Mouse (Mus musculus) megakaryocyte, embryonic 14.5 days (primary cell): ENCODE results near the gene Smim11. TPM values are rescaled to one million over a fixed set of nuclear protein-coding genes. Genes with fewer than 3 reads are reported as not detected.
A peak's percentile ranks its signal among the peaks of the same experiment; 100 is the strongest.

Experiments used
- H3K27me3 ChIP-seq: replicated peaks from 2 replicates; pipeline ENCODE3; 2012; ENCODE audit warnings: inconsistent platforms
- H3K36me3 ChIP-seq: replicated peaks from 2 replicates; pipeline ENCODE3; 2012; ENCODE audit warnings: low read length, inconsistent platforms, mixed read lengths
- H3K4me1 ChIP-seq: 2 replicates; pipeline ENCODE4 v1.6.1; 2012; ENCODE audit warnings: inconsistent platforms
- H3K4me3 ChIP-seq: replicated peaks from 2 replicates; pipeline ENCODE3; 2012; ENCODE audit warnings: moderate library complexity, mild to moderate bottlenecking, inconsistent platforms
- H3K9me3 ChIP-seq: 2 replicates; pipeline ENCODE4 v1.6.1; 2012; ENCODE audit warnings: inconsistent platforms
- FLI1 ChIP-seq: IDR thresholded peaks from 2 replicates; pipeline ENCODE4 v1.6.1; 2012; ENCODE audit warnings: low read length, inconsistent platforms, mixed read lengths
- GATA1 ChIP-seq: IDR thresholded peaks from 3 replicates; pipeline ENCODE4 v1.6.1; 2012; ENCODE audit warnings: mixed read lengths, low read length, inconsistent platforms, borderline replicate concordance
- polyA plus RNA-seq: library from polyadenylated mRNA; stranded (reverse); fragments of >175 nt; gene quantifications from 2 replicates; pipeline ENCODE4 v1.2.3, GENCODE M21; 2012; ENCODE audit warnings: low replicate concordance; ENCODE audit not compliant: insufficient read depth

Gene Smim11
- 18.6 TPM in 1 of 2 replicates, not detected in the other for polyA plus RNA-seq

- peaks cover 5% of the 10 kb centered on the region for H3K27me3 ChIP-seq
- no peaks in the 10 kb centered on the region for H3K9me3 ChIP-seq
- H3K36me3 ChIP-seq, result peaks cover 10% of the 10 kb centered on the region
- peak within 1 kb of the TSS; percentile 95 for H3K4me3 ChIP-seq
- TF ChIP-seq FLI1, result no peak
- TF ChIP-seq GATA1, result peak; percentile 98
- peaks cover 75% of the 10 kb centered on the region for H3K4me1 ChIP-seq
Measured at GRCm38 (mm10) chr16:92300649-92301411, at the start of gene Smim11. TSS of gene Smim11 (plus strand) at chr16:92301286.

GRCm38 (mm10) chr16:92254316-92254715, 46.8 kb upstream of the Smim11 start:
- Histone ChIP-seq H3K36me3 (no peaks in the 10 kb centered on the region), H3K27me3 (peaks cover 25% of the 10 kb centered on the region), H3K4me3 (no peak overlapping the region), H3K4me1 (0 out of 2 replicates have a peak, but pooled peaks cover 3% of the 10 kb centered on the region), H3K9me3 (0 out of 2 replicates have a peak, but pooled peaks cover 2% of the 10 kb centered on the region)
- no peak for TF ChIP-seq GATA1
- TF ChIP-seq FLI1, result no peak

- H3K27me3 ChIP-seq, result peaks cover 64% of the 10 kb centered on the region
- H3K9me3 ChIP-seq, result no peaks in the 10 kb centered on the region
- H3K4me3 ChIP-seq, result no peak overlapping the region
- H3K36me3 ChIP-seq, result no peaks in the 10 kb centered on the region
- no peaks in the 10 kb centered on the region for H3K4me1 ChIP-seq
- TF ChIP-seq GATA1, result no peak
Measured at GRCm38 (mm10) chr16:92267861-92268260, 33.2 kb upstream of the Smim11 start.

GRCm38 (mm10) chr16:92274516-92274915, 26.6 kb upstream of the Smim11 start:
- Histone ChIP-seq H3K4me1 (no peaks in the 10 kb centered on the region), H3K4me3 (no peak overlapping the region), H3K9me3 (0 out of 2 replicates have a peak, but pooled peaks cover 3% of the 10 kb centered on the region), H3K36me3 (no peaks in the 10 kb centered on the region), H3K27me3 (peaks cover 61% of the 10 kb centered on the region)
- TF ChIP-seq FLI1 (no peak), GATA1 (no peak)

- TF ChIP-seq FLI1 (no peak), GATA1 (no peak)
Measured at GRCm38 (mm10) chr16:92275526-92275925, 25.6 kb upstream of the Smim11 start.

GRCm38 (mm10) chr16:92282671-92283070, 18.4 kb upstream of the Smim11 start:
- H3K36me3 ChIP-seq, result no peaks in the 10 kb centered on the region
- H3K4me3 ChIP-seq, result no peak overlapping the region
- H3K27me3 ChIP-seq, result peaks cover 54% of the 10 kb centered on the region
- no peak for TF ChIP-seq FLI1
- H3K4me1 ChIP-seq, result peaks cover 4% of the 10 kb centered on the region; the same call in 1 of the 2 replicates
- 0 out of 2 replicates have a peak, but pooled peaks cover 3% of the 10 kb centered on the region for H3K9me3 ChIP-seq

More at GRCm38 (mm10) chr16:92275526-92275925, 25.6 kb upstream of the Smim11 start:
- Histone ChIP-seq H3K4me1 (no peaks in the 10 kb centered on the region), H3K4me3 (no peak overlapping the region), H3K27me3 (peaks cover 54% of the 10 kb centered on the region), H3K9me3 (0 out of 2 replicates have a peak, but pooled peaks cover 3% of the 10 kb centered on the region), H3K36me3 (no peaks in the 10 kb centered on the region)

GRCm38 (mm10) chr16:92285068-92285467, 16.0 kb upstream of the Smim11 start:
- H3K4me1 ChIP-seq, result peaks cover 4% of the 10 kb centered on the region; the same call in 1 of the 2 replicates
- peaks cover 7% of the 10 kb centered on the region; the same call in 1 of the 2 replicates for H3K9me3 ChIP-seq
- no peak for TF ChIP-seq GATA1
- no peak overlapping the region for H3K4me3 ChIP-seq
- H3K36me3 ChIP-seq, result no peaks in the 10 kb centered on the region
- H3K27me3 ChIP-seq, result peaks cover 51% of the 10 kb centered on the region

GRCm38 (mm10) chr16:92286609-92287008, 14.5 kb upstream of the Smim11 start:
- no peak overlapping the region for H3K4me3 ChIP-seq
- peaks cover 7% of the 10 kb centered on the region; the same call in 1 of the 2 replicates for H3K9me3 ChIP-seq
- H3K27me3 ChIP-seq, result peaks cover 52% of the 10 kb centered on the region
- H3K36me3 ChIP-seq, result no peaks in the 10 kb centered on the region
- peaks cover 15% of the 10 kb centered on the region for H3K4me1 ChIP-seq
- TF ChIP-seq FLI1 (no peak), GATA1 (no peak)

GRCm38 (mm10) chr16:92288778-92289177, 12.3 kb upstream of the Smim11 start:
- Histone ChIP-seq H3K36me3 (no peaks in the 10 kb centered on the region), H3K4me3 (no peak overlapping the region), H3K4me1 (peaks cover 16% of the 10 kb centered on the region), H3K27me3 (peaks cover 50% of the 10 kb centered on the region), H3K9me3 (peaks cover 7% of the 10 kb centered on the region; the same call in 1 of the 2 replicates)
- TF ChIP-seq FLI1, result no peak
- TF ChIP-seq GATA1, result no peak

- TF ChIP-seq FLI1 (no peak), GATA1 (no peak)
- no peak overlapping the region for H3K4me3 ChIP-seq
- H3K27me3 ChIP-seq, result peaks cover 45% of the 10 kb centered on the region
- peaks cover 25% of the 10 kb centered on the region for H3K4me1 ChIP-seq
- peaks cover 7% of the 10 kb centered on the region; the same call in 1 of the 2 replicates for H3K9me3 ChIP-seq
- H3K36me3 ChIP-seq, result no peaks in the 10 kb centered on the region
Measured at GRCm38 (mm10) chr16:92290045-92290444, 11.0 kb upstream of the Smim11 start.
